Mouse (Mus musculus) left cerebral cortex, adult 9 months (tissue): ENCODE results near the gene Rplp1.

Source experiments
- DNase-seq, 2 experiments: peaks; one replicate each; pipeline ENCODE4 v3.0.0; 2022; ENCODE audit warnings: low spot score in 2 of 2

Rplp1 gene

GRCm38 (mm10) chr9:61914203-61914916, at the start of gene Rplp1:
TSS of gene Rplp1 (minus strand) at chr9:61914542.
- peak; percentile 89 to 97 for DNase-seq

- no peak for DNase-seq
Observed at GRCm38 (mm10) chr9:61963356-61963755, 49.0 kb upstream of the Rplp1 start.

DNA sequence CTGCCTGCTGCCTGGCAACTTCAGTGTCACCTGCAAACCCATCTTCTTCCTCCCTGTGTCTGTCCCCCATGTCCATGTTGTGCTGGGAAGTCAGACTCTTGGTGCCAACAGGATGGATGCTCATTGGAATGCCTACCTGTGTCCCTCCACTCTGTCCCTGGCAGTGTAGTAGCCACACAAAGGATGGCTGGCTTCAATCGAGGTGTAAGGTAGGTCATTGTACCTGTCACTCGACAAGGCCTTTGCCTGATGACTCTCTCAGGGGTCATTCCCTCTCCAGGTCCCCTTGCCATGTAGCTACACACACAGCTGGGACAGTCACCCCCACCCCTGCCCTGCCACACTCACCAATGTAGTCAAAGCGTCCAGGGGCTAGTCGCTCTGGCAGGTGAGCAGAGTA, 46.8 kb upstream of the Rplp1 start:
- no peak for DNase-seq

GRCm38 (mm10) chr9:61960753-61961152, 46.4 kb upstream of the Rplp1 start:
- DNase-seq = no peak

- no peak for DNase-seq
Observed at GRCm38 (mm10) chr9:61959921-61960569, 45.7 kb upstream of the Rplp1 start.

DNA sequence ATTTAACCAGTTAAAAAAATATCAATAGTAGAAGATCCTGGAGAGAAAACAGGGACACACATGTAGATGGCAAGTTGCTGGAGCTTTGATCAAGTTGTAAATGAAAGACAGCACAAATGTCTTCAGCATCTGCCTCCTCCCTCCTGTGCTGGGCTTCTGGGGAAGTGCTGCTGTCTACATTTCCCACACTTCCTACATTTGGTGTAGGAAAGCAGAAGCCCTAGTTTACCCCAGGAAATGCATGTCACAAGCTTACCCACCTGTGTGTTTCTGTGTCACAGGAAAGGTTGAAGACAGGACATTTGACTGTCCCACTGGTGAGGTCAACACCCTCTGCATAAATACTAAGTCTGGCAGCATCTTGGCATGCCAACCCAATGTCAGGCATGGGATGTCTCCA, 40.4 kb upstream of the Rplp1 start:
- DNase-seq = no peak

- no peak for DNase-seq
Observed at GRCm38 (mm10) chr9:61952241-61952640, 37.9 kb upstream of the Rplp1 start.

GRCm38 (mm10) chr9:61947402-61948346, 33.3 kb upstream of the Rplp1 start:
- peak in 1 of 2 experiments; percentile 65 for DNase-seq

DNA sequence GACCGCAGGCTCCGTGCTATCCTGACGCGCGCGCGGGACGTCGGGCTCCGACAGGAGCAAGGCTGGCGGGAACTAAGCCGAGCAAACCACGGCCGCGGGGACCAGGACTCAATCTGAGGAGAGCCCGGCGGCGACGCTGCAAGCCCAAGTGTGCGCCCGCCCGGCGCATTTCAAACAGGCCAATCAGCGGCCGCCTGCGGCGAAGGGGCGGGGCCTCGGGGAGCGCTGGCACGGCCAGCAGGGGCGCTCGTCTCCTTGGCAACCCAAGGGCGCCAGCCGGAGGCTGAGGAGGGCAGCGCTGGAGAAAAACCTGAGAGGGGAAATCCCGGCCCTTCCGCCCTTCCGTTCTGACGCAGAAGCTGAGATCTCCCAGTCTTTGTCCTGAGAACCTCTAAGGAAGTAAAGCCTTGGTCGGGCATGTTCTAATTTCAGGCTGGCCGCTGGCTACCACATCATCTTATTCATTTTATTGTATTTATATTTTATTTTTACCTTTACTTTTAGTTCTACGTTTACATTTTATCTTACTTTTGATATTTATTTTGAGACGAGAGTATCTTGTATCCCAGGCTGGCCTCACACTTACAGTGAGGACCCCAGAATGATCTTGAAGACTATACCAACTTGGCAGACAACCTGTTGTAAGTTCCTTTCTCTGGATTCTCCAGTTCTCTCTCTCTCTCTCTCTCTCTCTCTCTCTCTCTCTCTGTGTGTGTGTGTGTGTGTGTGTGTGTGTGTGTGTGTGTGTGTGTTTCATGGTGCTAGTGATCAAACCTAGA, 32.5 kb upstream of the Rplp1 start, which contains the start of gene Kif23:
Gene Kif23 (minus strand): TSS at position 152 of the 779 bp plus-strand sequence.
- DNase-seq = peak; percentile 67 to 93

- DNase-seq = no peak
Observed at GRCm38 (mm10) chr9:61945973-61946611, 31.8 kb upstream of the Rplp1 start.

DNA sequence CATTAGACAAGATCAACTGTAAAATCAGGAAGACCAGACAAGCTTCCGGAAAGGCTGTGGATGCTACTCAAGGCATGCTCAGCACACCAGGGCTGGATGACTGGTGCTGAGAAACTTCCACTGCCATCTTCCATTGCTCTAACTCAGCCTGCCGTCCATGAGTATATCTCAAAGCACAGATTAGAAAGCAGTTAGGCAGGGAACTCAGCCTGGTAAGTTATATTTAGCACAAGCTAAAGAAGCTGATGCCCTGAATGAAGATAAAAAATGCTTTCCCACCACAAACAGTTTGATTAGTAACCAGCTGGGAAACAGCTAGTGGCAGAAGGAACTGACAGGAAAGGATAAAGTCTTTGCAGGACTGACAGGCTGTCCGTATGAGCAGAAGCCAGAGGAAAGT, 26.7 kb upstream of the Rplp1 start:
- DNase-seq = no peak

GRCm38 (mm10) chr9:61933333-61933732, 19.0 kb upstream of the Rplp1 start:
- DNase-seq = no peak

- DNase-seq = no peak
Observed at GRCm38 (mm10) chr9:61932009-61932408, 17.7 kb upstream of the Rplp1 start.

DNA sequence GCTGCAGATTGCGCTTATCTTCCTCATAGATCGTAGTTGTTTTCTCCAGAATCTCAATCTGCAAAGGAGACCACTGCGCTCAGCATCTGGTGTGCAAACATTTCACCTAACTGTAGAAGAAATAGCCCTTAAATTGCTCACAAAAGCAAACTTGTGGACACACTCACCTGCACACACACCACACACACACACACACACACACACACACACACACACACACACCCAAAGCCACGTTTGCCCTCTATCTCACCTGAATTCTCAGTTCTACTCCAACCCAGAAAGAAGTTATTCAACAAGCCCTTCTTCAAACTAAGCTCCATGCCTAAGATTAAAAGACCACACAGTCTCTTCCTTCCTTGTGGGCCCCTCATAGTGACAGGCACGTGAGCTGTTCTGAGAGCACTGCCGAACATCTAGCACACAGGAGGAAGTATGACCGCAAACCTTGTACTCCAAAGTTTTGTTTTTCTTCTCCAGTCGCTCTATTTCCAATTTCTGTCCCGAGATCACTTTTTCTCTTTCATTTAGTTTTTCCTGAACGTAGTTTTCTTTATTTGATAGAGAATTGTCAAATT, 10.8 kb upstream of the Rplp1 start:
- no peak for DNase-seq

DNA sequence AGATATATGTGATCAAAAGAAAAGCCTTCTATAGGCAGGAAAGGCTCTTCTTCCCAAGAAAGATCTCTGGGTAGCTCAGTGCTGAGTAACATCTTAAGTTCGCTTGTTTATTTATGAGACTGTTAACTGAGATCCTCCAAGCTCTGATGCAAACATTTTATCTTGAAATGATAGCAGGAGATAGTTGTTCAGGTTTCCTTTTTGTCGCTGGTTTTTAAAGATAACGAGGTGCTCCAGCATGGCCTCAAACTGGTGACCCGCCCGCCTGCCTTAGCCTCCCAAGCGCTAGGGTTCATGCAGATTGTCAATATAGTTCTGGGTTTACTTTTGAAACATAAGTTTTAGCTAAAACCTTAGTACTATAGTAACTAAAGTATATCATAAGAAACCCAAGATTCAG, 6.0 kb upstream of the Rplp1 start:
- no peak for DNase-seq

GRCm38 (mm10) chr9:61919464-61919863, 5.1 kb upstream of the Rplp1 start:
- DNase-seq = no peak

GRCm38 (mm10) chr9:61917436-61917835, 3.1 kb upstream of the Rplp1 start:
- DNase-seq = no peak

DNA sequence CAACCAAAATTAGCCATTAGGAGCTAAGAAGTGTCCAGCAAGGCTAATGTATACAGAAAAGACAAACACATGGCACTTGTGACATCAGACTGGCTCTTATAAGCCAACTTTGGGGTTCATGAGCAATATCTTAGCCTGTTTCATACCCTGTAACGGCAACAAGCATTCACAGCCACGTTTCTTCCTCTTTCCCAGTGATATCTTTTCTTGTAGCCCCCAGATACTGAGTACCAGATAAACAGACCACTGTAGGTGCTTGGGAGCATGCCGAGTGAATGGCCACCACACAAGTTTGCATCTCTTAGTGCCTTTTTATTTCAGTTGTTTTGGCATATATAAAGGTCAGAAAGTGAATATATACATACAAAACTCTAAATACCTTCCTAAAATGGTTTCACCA, 2.6 kb upstream of the Rplp1 start:
- no peak for DNase-seq

DNA sequence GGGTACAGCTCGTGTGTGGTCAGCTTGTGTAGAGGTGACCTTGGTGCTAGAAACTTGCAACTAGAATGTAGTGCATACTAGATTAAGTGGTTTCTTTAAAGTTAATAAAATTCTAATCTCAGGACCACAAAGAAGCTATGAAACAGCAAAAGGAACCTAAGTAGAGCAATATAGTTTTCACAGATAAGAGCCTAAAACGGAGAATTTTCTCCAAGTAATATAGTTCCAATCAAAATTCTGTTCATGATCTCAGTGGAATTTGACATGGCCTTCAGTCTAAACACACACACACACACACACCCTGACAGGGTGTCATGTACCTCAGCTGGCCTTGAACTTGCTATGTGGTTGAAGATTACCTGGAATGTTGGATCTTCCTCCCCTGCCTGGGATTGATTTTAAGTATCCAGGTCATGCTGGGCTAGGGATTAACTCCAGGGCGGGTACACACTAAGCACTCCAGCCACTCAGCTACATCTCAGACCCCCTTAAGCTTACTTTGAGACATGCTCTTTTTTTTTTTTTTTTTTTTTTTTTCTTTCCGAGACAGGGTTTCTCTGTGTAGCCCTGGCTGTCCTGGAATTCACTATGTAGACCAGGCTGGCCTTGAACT, 1.2 kb upstream of the Rplp1 start:
- DNase-seq = no peak

- no peak for DNase-seq
Observed at GRCm38 (mm10) chr9:61914917-61915300, 567 bp upstream of the Rplp1 start.
